Mouse (Mus musculus) lung, embryonic 15.5 days (tissue): ENCODE measurements at regions not wholly inside any gene's neighbourhood (a gene's known extent, or its start where the extent isn't known, plus 50 kb on each side); places are given as distances from the start of the nearest gene placed in this dataset.
A peak's percentile ranks its signal among the peaks of the same experiment; 100 is the strongest.

Source experiments
- ATAC-seq: fragments of 200-750 bp; cut with Nextera tagmentation; 2 replicates; pipeline ENCODE4 v1.8.0; 2017; ENCODE audit warnings: moderate number of reproducible peaks, borderline replicate concordance; ENCODE audit not compliant: low FRiP score, low TSS enrichment; ENCODE audit errors: extremely low read depth
- H3K27ac ChIP-seq: fragments of 300-500 bp; sonication (generic); 2 replicates; pipeline ENCODE4 v1.5.1; 2015; ENCODE audit warnings: moderate library complexity, mild to moderate bottlenecking, inconsistent platforms
- H3K27me3 ChIP-seq: fragments of 300-500 bp; sonication (generic); 2 replicates; pipeline ENCODE4 v1.6.1; 2015; ENCODE audit warnings: inconsistent platforms
- H3K36me3 ChIP-seq: fragments of 300-500 bp; sonication (generic); 2 replicates; pipeline ENCODE4 v1.6.1; 2015; ENCODE audit warnings: inconsistent platforms
- H3K4me1 ChIP-seq: fragments of 300-500 bp; sonication (generic); 2 replicates; pipeline ENCODE4 v1.6.1; 2015; ENCODE audit warnings: inconsistent platforms
- H3K4me2 ChIP-seq: fragments of 300-500 bp; sonication (generic); 2 replicates; pipeline ENCODE4 v1.6.1; 2015; ENCODE audit warnings: inconsistent platforms, mild to moderate bottlenecking, moderate library complexity
- H3K4me3 ChIP-seq: fragments of 300-500 bp; sonication (generic); 2 replicates; pipeline ENCODE4 v1.5.1; 2015; ENCODE audit warnings: mild to moderate bottlenecking, inconsistent platforms
- H3K9ac ChIP-seq: fragments of 300-500 bp; sonication (generic); 2 replicates; pipeline ENCODE4 v1.6.1; 2015; ENCODE audit warnings: inconsistent platforms
- H3K9me3 ChIP-seq: fragments of 300-500 bp; sonication (generic); 2 replicates; pipeline ENCODE4 v1.6.1; 2016; ENCODE audit warnings: inconsistent platforms
- WGBS: fragments of 180-500 bp; shearing (Covaris S2); methylation state at CpG from one replicate; pipeline ENCODE4 v1.1.7; 2015; 5-methylcytosine and 5-hydroxymethylcytosine counted together

GRCm38 (mm10) chr5:146684429-146684828, 99.4 kb upstream of the Gpr12 start:
- Histone ChIP-seq H3K36me3 (no peaks in the 10 kb centered on the region), H3K4me3 (no peak overlapping the region), H3K9ac (no peak overlapping the region), H3K4me2 (no peak overlapping the region), H3K4me1 (0 out of 2 replicates have a peak, but pooled peaks cover 3% of the 10 kb centered on the region), H3K9me3 (no peaks in the 10 kb centered on the region), H3K27ac (no peak overlapping the region), H3K27me3 (no peaks in the 10 kb centered on the region)
- WGBS = 44% methylated on average over 3 of the region's 3 CpGs
- no peak for ATAC-seq

GRCm38 (mm10) chr5:146683554-146683953, 98.5 kb upstream of the Gpr12 start:
- WGBS = 53% methylated on average over 7 of the region's 8 CpGs
- Histone ChIP-seq H3K27ac (no peak overlapping the region), H3K4me1 (peaks cover 9% of the 10 kb centered on the region; the same call in 1 of the 2 replicates), H3K9me3 (no peaks in the 10 kb centered on the region), H3K4me3 (no peak overlapping the region), H3K4me2 (no peak overlapping the region), H3K9ac (no peak overlapping the region), H3K27me3 (no peaks in the 10 kb centered on the region), H3K36me3 (no peaks in the 10 kb centered on the region)
- no peak for ATAC-seq

GRCm38 (mm10) chr5:146682893-146683292, 97.9 kb upstream of the Gpr12 start:
- 25% methylated on average over 5 of the region's 5 CpGs for WGBS

GRCm38 (mm10) chr5:146681512-146681911, 96.5 kb upstream of the Gpr12 start:
- H3K9ac ChIP-seq = no peak overlapping the region
- no peak for ATAC-seq
- peaks cover 24% of the 10 kb centered on the region for H3K4me1 ChIP-seq
- no peak overlapping the region for H3K4me2 ChIP-seq
- WGBS = 76% methylated on average over 9 of the region's 9 CpGs
- no peak overlapping the region for H3K4me3 ChIP-seq
- H3K27me3 ChIP-seq = no peaks in the 10 kb centered on the region
- H3K27ac ChIP-seq = no peak overlapping the region
- H3K9me3 ChIP-seq = no peaks in the 10 kb centered on the region
- H3K36me3 ChIP-seq = no peaks in the 10 kb centered on the region

More at GRCm38 (mm10) chr5:146682893-146683292, 97.9 kb upstream of the Gpr12 start:
- Histone ChIP-seq H3K4me3 (no peak overlapping the region), H3K27ac (no peak overlapping the region), H3K27me3 (no peaks in the 10 kb centered on the region), H3K4me1 (peaks cover 12% of the 10 kb centered on the region; the same call in 1 of the 2 replicates), H3K36me3 (no peaks in the 10 kb centered on the region), H3K4me2 (no peak overlapping the region), H3K9ac (no peak overlapping the region), H3K9me3 (no peaks in the 10 kb centered on the region)
- no peak for ATAC-seq

- no peak overlapping the region for H3K9ac ChIP-seq
- no peaks in the 10 kb centered on the region for H3K36me3 ChIP-seq
- WGBS = 48% methylated on average over 6 of the region's 6 CpGs
- H3K27me3 ChIP-seq = no peaks in the 10 kb centered on the region
- peaks cover 40% of the 10 kb centered on the region for H3K4me1 ChIP-seq
- no peak overlapping the region for H3K4me2 ChIP-seq
- H3K4me3 ChIP-seq = no peak overlapping the region
- H3K9me3 ChIP-seq = no peaks in the 10 kb centered on the region
- ATAC-seq = no peak
- H3K27ac ChIP-seq = no peak overlapping the region
These were observed 94.2 kb upstream of the Gpr12 start for GRCm38 (mm10) chr5:146679198-146679681.

- peaks cover 40% of the 10 kb centered on the region for H3K4me1 ChIP-seq
- WGBS = 69% methylated on average over 10 of the region's 10 CpGs
These were observed 93.7 kb upstream of the Gpr12 start for GRCm38 (mm10) chr5:146678775-146679170.

GRCm38 (mm10) chr5:146678049-146678774, 93.2 kb upstream of the Gpr12 start:
- no peaks in the 10 kb centered on the region for H3K36me3 ChIP-seq
- H3K27me3 ChIP-seq = no peaks in the 10 kb centered on the region
- H3K9ac ChIP-seq = no peak overlapping the region
- H3K9me3 ChIP-seq = no peaks in the 10 kb centered on the region
- no peak overlapping the region for H3K4me2 ChIP-seq
- no peak overlapping the region for H3K4me3 ChIP-seq
- peaks cover 40% of the 10 kb centered on the region for H3K4me1 ChIP-seq
- WGBS = 62% methylated on average over 13 of the region's 13 CpGs
- ATAC-seq = no peak
- H3K27ac ChIP-seq = no peak overlapping the region

More at GRCm38 (mm10) chr5:146678775-146679170, 93.7 kb upstream of the Gpr12 start:
- Histone ChIP-seq H3K4me3 (no peak overlapping the region), H3K36me3 (no peaks in the 10 kb centered on the region), H3K9me3 (no peaks in the 10 kb centered on the region), H3K27me3 (no peaks in the 10 kb centered on the region), H3K27ac (no peak overlapping the region), H3K9ac (no peak overlapping the region), H3K4me2 (no peak overlapping the region)
- no peak for ATAC-seq

GRCm38 (mm10) chr5:146677151-146677515, 92.1 kb upstream of the Gpr12 start:
- H3K27ac ChIP-seq = 0 out of 2 replicates have a peak overlapping the region, but pooled peaks have one; percentile 70
- ATAC-seq = no peak
- H3K9me3 ChIP-seq = no peaks in the 10 kb centered on the region
- H3K27me3 ChIP-seq = no peaks in the 10 kb centered on the region
- peaks cover 37% of the 10 kb centered on the region for H3K4me1 ChIP-seq
- H3K4me2 ChIP-seq = no peak overlapping the region
- H3K9ac ChIP-seq = no peak overlapping the region
- WGBS = 80% methylated on average over 8 of the region's 8 CpGs
- H3K4me3 ChIP-seq = no peak overlapping the region
- H3K36me3 ChIP-seq = no peaks in the 10 kb centered on the region

- no peaks in the 10 kb centered on the region for H3K36me3 ChIP-seq
- H3K27me3 ChIP-seq = no peaks in the 10 kb centered on the region
- WGBS = 31% methylated on average over 12 of the region's 12 CpGs
- no peak overlapping the region for H3K4me3 ChIP-seq
- peak; percentile 51 for ATAC-seq
- H3K4me2 ChIP-seq = peak overlapping the region; percentile 16; the same call in 1 of the 2 replicates
- H3K27ac ChIP-seq = peak overlapping the region; percentile 70; the same call in 1 of the 2 replicates
- peaks cover 37% of the 10 kb centered on the region for H3K4me1 ChIP-seq
- H3K9me3 ChIP-seq = no peaks in the 10 kb centered on the region
- no peak overlapping the region for H3K9ac ChIP-seq
These were observed 91.6 kb upstream of the Gpr12 start for GRCm38 (mm10) chr5:146676470-146677150.

- Histone ChIP-seq H3K27me3 (no peaks in the 10 kb centered on the region), H3K4me3 (no peak overlapping the region), H3K27ac (peak overlapping the region; percentile 70), H3K9me3 (no peaks in the 10 kb centered on the region), H3K9ac (no peak overlapping the region), H3K4me1 (peaks cover 37% of the 10 kb centered on the region), H3K4me2 (no peak overlapping the region), H3K36me3 (no peaks in the 10 kb centered on the region)
- ATAC-seq = no peak
- 82% methylated on average over 4 of the region's 4 CpGs for WGBS
These were observed 90.8 kb upstream of the Gpr12 start for GRCm38 (mm10) chr5:146675887-146676277.

- H3K4me3 ChIP-seq = no peak overlapping the region
- no peaks in the 10 kb centered on the region for H3K9me3 ChIP-seq
- H3K4me2 ChIP-seq = 0 out of 2 replicates have a peak overlapping the region, but pooled peaks have one; percentile 10
- 15% methylated on average over 19 of the region's 19 CpGs for WGBS
- peak; percentile 6; the same call in 1 of the 2 replicates for ATAC-seq
- H3K27ac ChIP-seq = peak overlapping the region; percentile 70
- no peak overlapping the region for H3K9ac ChIP-seq
- no peaks in the 10 kb centered on the region for H3K36me3 ChIP-seq
- peaks cover 37% of the 10 kb centered on the region for H3K4me1 ChIP-seq
- no peaks in the 10 kb centered on the region for H3K27me3 ChIP-seq
These were observed 90.2 kb upstream of the Gpr12 start for GRCm38 (mm10) chr5:146675006-146675886.
